Mouse (Mus musculus): ENCODE data around the gene Ttll10. TPM values are rescaled to one million over a fixed set of nuclear protein-coding genes. Genes with fewer than 3 reads are reported as not detected.

The Ttll10 gene
- total RNA-seq, 1 experiment from 2014 or later = not detected

DNA sequence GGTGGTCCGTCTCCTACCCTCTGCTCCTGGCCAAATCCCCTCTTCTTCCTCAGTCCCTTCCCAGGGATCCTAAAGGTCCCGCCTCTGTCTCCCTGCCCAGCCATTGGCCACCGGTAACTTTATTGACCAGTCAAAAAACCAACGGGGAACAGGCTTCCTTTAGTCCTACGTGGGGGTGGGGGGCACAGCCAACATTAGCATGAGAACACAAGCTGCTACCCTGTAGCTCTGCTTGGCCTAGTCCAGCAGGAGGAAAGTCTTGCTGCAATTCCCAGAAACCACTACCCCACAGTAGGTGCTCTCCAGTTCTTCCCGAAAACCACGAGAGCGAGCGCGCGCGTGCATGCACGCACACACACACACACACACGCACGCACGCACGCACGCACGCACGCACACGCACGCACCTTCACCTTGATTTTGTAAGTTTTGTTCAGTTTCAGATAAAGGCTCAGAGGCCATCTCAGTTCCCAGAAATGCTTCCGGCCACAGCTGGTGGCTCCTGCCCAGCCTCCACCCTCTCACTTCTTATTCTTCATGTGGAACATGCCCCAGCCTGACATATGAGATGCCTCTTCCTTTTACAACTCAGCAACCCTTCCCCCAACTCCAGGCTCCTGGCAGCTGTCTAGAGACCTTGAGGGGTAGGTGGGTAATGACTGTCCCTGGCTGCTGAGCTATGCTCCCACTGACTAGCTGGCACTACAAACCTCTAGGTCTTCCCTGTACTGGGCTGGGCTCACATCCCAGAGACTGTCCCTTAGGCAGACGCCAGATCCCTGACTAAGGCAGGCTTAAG lies 27.4 kb downstream of the Ttll10 start:
- ATAC-seq (replicated peaks; ENCODE audit: insufficient number of reproducible peaks, low FRiP score, low TSS enrichment, poor library complexity, severe bottlenecking) = peak; percentile 54; the same call in 1 of the 2 replicates

DNA sequence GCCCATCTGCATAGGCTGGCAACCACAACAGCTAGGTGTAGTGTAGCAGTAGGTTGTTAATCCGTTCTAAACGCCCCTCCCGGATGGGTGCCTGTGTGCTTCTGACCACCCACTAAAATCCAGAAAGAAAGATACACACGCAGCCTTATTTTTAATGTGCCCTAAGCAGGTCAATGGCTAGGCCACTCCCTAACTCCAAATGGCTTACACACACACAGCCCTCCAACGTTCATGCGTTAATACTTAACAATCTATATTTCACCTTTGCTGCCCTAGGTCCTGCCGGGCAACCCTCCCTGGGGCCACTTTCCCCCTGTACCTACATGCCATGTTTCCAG lies 28.0 kb downstream of the Ttll10 start:
- no peak for ATAC-seq (replicated peaks; ENCODE audit: insufficient number of reproducible peaks, low FRiP score, low TSS enrichment, poor library complexity, severe bottlenecking)

DNA sequence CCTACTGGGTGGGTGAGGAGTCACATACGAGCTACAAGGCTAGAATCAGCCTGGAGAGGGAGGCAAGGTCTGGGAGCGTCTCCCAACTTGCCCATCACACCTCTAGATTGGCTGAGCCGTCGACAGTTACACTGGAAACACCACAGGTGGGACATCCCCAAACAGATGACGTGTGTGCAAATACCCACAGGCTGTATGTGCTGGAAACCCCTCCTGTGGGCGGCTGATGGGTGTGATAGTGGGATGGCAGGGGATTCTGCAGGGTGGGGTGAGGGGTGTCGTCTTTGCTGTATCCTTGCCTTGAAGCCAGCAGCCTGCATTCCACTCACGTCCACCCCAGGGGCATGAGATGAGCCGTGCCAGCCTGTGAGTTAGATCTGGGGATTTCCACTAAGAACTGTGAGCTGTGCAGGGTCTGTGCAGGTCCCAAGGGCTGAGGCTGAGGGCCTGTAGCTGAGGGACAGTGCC lies 28.5 kb downstream of the Ttll10 start:
- no peak for ATAC-seq (replicated peaks; ENCODE audit: insufficient number of reproducible peaks, low FRiP score, low TSS enrichment, poor library complexity, severe bottlenecking)

DNA sequence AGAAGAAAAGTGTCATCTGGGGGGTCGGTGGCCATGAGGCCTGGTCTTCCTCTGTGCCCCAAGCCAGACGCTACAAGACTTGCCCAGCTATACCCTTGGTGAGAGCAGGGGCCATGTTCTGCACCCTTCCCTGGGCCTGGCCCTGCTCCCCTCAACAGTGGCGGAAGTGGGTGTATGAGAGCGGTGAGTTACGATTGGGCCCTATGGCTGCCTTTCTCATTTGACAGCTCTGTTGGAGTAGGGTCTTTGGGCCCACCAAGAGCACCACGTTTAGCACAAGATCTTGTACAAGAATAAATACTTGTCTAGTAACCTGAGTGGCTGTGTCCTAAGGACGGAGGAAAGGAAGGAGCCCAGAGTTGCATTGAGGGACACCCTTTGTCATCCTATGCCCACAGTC lies 30.6 kb downstream of the Ttll10 start:
- ATAC-seq (replicated peaks; ENCODE audit: insufficient number of reproducible peaks, low FRiP score, low TSS enrichment, poor library complexity, severe bottlenecking) = no peak

DNA sequence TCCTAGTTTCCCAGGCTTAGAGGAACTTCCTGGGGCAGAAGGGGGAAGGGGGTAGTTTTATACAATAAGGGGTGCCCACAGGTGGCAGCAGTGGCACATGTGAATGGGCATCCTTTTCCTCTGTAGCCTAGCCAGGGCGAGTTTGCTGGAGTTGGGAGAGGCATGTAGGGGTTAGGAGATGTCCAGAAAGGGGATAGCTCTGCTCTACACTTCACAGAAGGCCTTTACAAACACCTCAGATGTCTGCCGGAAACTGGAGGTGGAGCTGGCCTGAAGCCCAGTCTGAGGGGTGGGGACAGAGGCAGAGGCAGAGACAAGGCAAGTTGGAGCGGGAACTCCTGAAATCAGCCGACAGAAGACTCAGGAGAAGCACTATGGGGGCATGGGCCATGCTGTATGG lies 33.2 kb downstream of the Ttll10 start, which contains the start of gene Tnfrsf18:
Gene Tnfrsf18 (plus strand): TSS at position 152 of the 400 bp plus-strand sequence.
- peak; percentile 19; the same call in 1 of the 2 replicates for ATAC-seq (replicated peaks; ENCODE audit: insufficient number of reproducible peaks, low FRiP score, low TSS enrichment, poor library complexity, severe bottlenecking)

DNA sequence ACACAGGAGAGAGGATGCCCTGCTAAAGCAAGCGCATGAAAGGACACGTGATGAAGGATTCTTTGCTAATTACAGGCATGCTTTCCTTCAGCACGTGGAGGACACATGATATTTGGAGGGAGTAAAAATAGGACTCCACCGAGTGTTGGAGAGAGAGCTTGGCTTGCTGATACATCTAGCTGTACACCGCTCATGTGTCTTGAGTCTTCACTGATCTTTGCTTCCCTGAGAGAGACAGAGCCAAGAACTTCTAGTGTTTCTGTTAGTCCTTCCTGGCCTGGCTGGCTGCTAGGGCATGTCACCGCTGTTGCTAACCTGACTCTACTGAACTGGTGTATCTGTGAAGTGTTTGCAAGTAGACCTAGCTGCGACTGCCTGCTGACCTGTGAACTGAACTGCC lies 35.0 kb downstream of the Ttll10 start:
- ATAC-seq (replicated peaks; ENCODE audit: insufficient number of reproducible peaks, low FRiP score, low TSS enrichment, poor library complexity, severe bottlenecking) = no peak

DNA sequence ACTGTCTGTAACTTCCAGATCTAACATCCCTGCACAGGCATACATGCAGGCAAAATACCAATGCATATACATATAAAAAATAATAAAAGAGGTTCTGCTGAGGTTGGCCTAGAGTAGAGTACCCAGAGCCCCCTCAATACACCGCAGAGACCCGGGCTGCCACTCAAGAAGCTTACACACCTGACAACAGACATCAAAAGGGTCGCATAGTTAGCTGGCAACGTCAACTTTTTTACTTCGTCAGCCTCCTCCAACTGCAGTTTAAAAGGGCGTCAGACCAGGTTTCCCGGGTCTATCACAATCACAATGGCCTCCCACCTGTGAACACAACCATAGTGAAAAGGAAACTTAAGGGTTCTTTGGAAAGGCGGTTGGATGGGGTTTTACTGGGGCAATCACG lies 35.7 kb downstream of the Ttll10 start:
- no peak for ATAC-seq (replicated peaks; ENCODE audit: insufficient number of reproducible peaks, low FRiP score, low TSS enrichment, poor library complexity, severe bottlenecking)

DNA sequence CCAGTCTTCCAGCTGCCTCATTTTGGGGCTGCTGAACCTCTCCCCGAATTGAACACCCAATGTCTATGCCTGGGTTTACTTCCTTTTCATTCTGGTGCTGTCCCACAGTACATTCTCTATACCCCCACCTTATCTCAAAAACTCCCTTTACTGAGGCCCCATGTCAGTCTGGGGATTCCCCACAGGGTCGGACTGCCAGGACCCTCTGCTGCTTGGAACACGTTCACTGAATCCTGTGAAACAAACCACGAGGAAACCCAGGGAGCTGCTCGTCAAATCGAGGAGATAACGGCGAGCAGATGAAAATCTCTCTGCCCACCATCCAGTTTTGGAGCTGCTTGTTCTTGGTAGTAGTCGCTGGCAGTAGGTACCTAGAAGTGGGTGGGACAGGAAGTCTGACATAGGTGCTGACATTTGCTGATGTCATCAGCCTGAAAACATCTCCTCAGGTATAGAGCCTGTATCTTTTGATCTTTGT lies 37.2 kb downstream of the Ttll10 start:
- ATAC-seq (replicated peaks; ENCODE audit: insufficient number of reproducible peaks, low FRiP score, low TSS enrichment, poor library complexity, severe bottlenecking) = 0 out of 2 replicates have a peak, but pooled peaks have one; percentile 15

DNA sequence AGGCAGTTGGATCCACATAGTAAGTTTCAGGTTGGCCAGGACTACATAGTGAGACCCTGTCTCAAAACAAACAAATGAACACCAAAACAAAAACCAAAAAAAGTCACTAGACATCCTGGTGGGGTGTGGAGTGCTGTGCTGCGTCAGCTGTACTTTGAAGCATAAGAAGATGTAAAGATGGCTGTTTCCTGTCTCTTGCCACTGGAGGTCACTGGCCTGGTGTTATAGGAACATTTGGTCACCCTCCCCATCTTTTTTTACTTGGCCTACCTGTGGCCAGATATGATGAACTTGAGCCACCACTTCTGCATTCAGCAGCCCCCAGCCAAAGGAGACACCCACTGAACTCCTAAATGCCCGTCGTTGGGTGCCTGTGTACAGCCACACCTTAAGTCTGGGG lies 37.8 kb downstream of the Ttll10 start:
- ATAC-seq (replicated peaks; ENCODE audit: insufficient number of reproducible peaks, low FRiP score, low TSS enrichment, poor library complexity, severe bottlenecking) = no peak

DNA sequence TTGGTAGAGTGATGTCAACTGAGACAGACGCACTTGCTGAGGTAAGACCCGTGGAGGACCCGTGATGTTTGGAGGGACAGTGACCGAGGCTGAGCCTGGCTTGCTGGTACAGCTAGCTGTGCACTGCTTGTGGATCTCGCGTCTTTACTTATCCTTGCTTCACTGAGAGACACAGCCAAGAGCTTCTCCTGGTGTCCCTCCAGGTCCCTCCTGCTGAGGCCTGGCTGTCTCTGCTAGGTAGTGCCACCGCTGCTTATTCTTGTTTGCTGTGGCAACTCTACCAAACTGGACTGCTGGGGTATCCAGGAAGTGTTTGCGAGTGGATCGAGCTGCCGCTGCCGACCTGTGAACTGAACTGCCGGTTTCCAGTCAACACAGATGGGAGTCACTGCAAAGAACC lies 39.4 kb downstream of the Ttll10 start:
- ATAC-seq (replicated peaks; ENCODE audit: insufficient number of reproducible peaks, low FRiP score, low TSS enrichment, poor library complexity, severe bottlenecking) = no peak

DNA sequence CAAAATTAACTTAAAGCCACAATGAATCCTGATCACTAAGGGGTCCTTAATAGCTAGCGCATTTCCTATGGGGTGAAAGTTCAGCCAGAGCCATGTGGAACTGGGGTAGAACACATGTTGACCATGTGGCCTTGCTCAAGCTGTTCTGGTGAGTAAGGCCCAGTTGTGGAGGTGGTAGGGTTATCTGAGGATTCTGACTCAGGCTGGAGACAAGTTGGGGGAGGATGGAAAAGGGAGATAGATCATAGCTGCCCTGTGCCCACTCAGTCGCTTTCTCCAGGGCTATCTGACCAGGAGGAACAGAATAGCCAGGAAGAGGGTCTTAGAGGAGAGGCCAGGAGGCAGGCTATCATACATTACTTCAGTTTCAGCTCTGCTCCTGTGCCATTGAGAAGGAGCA lies 44.8 kb downstream of the Ttll10 start:
- ATAC-seq (replicated peaks; ENCODE audit: insufficient number of reproducible peaks, low FRiP score, low TSS enrichment, poor library complexity, severe bottlenecking) = no peak

DNA sequence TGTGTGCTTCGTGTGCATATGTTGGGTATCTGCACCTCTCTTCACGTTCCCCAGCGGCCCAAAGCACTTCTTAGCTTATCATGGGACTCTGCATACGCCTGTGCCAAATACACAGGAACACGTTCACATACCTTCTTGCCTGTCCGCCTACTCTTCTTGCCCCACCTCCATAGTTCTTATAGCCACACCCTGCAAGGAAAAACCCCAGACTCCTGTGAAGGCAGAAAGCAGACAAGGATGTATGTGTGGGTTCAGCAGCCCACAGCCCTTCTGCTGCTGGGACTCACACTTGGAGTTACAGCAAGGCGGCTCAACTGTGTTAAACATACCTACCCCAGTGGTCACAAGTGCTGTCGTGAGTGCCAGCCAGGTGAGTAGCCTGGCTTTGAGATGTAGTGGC lies 45.6 kb downstream of the Ttll10 start, which contains the start of gene Tnfrsf4:
Gene Tnfrsf4 (plus strand): TSS at position 207 of the 400 bp plus-strand sequence.
- ATAC-seq (replicated peaks; ENCODE audit: insufficient number of reproducible peaks, low FRiP score, low TSS enrichment, poor library complexity, severe bottlenecking) = no peak

DNA sequence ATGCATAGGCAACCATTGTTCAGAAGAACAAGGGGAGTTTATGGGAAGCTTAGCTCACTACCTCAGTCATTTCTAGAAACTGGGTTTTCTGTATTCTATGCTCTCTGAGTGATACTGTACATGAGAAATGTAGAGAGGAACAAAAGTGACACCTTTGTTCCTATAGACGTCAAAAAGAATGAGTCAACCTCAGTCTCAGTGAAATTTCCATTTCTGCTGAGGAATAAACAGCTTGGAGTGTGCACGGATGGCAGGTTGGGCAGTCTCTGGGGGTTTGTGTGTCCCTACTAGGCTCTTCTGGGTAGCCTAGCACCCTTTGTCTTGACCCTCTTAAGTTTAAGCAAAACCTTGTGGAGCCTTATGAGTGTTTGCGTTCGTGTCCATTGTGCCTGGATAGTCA lies 50.8 kb downstream of the Ttll10 start:
- no peak for ATAC-seq (replicated peaks; ENCODE audit: insufficient number of reproducible peaks, low FRiP score, low TSS enrichment, poor library complexity, severe bottlenecking)

DNA sequence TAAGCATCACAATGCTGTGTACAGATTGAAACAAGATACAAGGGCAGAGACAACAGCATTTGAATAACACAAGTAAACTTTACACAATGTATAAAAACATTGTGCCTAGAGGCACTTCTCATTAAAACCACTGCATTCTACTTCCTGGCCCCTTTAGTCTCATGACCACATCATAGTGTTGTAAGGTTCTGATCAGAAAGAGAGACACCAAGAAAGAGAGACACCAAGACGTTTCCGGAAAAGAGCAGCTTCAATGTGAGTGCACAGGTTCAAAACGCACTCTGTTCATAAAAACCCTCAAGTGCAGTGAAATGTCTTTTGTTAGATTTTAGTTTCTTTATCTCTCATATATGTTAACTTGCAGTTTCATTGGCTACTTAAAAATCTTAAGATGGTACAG lies 55.1 kb downstream of the Ttll10 start:
- ATAC-seq (replicated peaks; ENCODE audit: insufficient number of reproducible peaks, low FRiP score, low TSS enrichment, poor library complexity, severe bottlenecking) = no peak

DNA sequence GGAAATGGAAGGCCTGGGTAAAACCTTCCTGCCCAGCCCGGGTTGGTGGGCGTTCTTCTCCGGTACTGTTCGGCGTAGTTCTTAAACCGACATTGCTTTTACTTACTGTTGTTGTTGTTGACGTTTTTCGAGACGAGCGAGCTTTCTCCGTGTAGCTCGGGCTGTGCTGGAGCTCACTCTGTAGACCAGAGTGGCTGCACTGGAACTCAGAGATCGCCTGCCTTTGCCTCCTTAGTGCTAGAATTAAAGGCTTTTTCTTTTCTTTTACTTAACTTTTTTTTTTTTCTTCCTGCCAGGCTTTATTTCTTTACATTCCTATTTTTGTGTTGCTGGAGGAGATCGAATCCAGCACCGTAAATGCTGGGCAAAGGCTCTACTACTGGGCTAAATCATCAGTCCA lies 65.6 kb downstream of the Ttll10 start:
- no peak for ATAC-seq (replicated peaks; ENCODE audit: insufficient number of reproducible peaks, low FRiP score, low TSS enrichment, poor library complexity, severe bottlenecking)

DNA sequence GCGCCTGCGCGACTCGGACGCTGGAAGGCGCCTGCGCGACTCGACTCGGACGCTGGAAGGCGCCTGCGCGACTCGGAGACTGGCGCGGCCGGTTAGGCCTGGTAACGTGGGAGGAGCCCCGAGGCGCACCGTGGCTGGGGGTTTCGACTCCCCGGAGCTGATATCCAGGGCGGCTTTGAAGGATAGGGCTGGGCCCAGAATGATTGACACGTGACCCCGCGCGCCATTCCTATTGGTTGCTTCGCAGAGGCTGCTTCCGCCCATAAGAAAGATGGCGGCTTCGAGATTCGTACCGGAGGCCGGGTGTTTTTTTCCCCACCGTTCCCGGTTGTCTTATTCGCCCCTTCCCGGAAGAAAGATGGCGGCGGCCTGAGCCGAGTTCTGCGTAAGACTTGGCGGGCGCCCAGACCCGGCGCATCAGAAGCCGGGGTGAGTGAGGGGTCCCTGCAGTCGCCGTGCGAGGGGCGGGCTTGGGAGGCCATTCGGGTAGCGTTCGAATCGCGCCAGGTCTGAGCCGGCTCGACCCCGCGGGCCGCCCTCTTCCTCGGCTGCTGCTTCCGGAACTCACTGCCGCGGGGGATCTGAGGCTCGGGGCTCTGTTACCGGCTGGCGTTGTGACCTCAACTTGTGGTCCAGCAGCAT lies 66.2 kb downstream of the Ttll10 start:
- ATAC-seq (replicated peaks; ENCODE audit: insufficient number of reproducible peaks, low FRiP score, low TSS enrichment, poor library complexity, severe bottlenecking) = peak; percentile 84

DNA sequence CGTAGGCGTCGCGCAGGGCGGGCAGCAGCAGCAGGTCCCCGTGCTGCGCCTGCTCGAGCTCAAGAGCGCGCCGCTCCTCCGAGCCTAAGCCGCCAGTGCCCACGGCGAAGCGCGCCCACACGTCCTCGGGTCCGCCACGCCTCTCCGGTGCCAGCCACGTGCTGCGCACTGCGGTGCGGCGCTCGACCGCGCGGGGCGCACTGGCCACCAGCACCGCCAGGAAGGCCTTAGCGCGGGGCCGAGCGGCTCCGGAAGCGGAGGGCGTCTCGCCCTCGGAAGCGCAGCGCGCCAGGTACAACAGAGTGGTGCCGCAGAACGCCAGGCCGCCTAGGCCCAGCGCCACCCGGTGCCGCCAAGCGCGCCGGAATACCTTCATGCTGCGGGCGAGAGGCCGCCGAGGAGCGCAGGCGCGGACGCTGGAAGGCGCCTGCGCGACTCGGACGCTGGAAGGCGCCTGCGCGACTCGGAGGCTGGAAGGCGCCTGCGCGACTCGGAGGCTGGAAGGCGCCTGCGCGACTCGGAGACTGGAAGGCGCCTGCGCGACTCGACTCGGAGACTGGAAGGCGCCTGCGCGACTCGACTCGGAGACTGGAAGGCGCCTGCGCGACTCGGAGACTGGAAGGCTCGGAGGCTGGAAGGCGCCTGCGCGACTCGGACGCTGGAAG lies 66.8 kb downstream of the Ttll10 start, which contains the start of the genes B3galt6 and Sdf4:
Gene B3galt6 (minus strand): TSS at position 409 of the 665 bp plus-strand sequence.
Gene Sdf4 (plus strand): TSS at position 632 of the 665 bp plus-strand sequence.
- ATAC-seq (replicated peaks; ENCODE audit: insufficient number of reproducible peaks, low FRiP score, low TSS enrichment, poor library complexity, severe bottlenecking) = peak; percentile 46

DNA sequence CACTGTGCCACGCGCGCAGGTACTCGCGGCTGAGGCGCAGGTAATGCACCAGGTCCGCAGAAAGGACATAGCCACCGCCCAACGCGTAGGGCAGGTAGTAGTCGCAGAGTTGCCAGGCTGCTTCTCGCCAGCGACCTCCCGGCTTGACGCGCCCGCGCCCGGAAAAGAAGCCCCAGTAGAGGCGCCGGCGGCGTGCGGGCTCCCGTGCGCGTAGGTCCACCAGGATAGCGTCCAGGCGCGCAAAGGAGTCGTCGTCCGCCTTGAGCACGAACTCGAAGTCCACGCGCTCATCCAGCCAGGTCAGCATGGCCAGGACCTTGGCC lies 67.3 kb downstream of the Ttll10 start:
- no peak for ATAC-seq (replicated peaks; ENCODE audit: insufficient number of reproducible peaks, low FRiP score, low TSS enrichment, poor library complexity, severe bottlenecking)

DNA sequence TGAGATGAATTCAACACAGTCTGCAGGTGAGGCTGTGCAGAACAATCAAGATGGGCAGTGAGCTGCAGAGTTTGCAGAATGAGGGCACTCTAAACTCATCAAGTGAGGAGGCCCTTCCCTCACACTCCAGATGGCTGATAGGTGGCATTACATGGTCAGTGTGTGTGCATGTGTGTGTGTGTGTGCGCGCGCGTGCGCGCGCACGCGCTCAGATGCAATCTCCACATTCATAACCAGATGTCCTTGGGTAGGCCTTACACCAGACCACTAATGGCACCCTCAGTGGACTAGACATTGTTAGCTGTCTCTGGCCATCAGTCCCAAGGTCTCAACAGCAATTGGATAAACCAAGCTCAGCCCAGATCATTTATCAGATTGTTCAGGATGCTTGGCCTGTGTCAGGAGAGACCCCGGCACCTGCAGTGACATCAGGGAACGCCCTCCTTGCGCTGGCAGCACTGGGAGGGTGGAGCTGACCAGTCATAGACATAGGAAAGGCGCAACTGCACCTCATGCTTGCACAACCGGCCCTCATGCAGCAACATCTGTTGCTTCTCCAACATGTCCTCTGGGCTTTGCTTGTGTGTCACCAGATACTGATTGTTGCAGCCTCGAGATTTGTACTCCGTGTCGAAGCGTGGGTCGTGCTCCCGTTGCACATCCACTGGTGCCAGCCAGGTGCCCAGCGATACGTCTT lies 67.9 kb downstream of the Ttll10 start:
- no peak for ATAC-seq (replicated peaks; ENCODE audit: insufficient number of reproducible peaks, low FRiP score, low TSS enrichment, poor library complexity, severe bottlenecking)
